Mouse (Mus musculus): ENCODE results near the gene Kcnc3.

DNA sequence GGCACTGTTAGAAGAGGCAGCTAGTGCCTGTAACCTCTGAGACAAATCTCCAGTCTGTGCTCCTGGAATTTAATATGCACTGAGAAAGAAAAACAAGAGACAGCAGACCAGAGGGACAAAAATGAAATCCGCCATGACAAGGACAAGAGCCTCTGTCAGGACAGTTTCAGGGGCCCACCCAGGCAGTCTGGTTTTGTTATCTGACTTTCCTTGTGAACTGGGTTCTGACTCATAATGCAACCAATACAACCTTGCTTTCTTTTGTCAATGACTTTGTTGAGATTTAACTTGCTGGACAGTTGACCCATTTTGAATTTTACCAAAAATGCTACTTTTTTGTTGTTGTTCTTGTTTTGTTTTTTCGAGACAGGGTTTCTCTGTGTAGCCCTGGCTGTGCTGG is 32.8 kb upstream of the Kcnc3 start:
- TF ChIP-seq CTCF (IDR thresholded peaks at IDR 0.05; ENCODE audit: extremely low read depth, insufficient read depth, low read length), result no peak
- TF ChIP-seq POLR2A (IDR thresholded peaks at IDR 0.05; ENCODE audit: extremely low read depth, insufficient read depth, low read length), result no peak
